Mouse (Mus musculus) liver, adult 2 months (tissue): ENCODE data around the gene Myh14. TPM values are rescaled to one million over a fixed set of nuclear protein-coding genes. Genes with fewer than 3 reads are reported as not detected.
A peak's percentile ranks its signal among the peaks of the same experiment; 100 is the strongest.

Experiments used
- DNase-seq: peaks from one replicate; pipeline ENCODE4 v3.0.0-alpha.2; 2011; ENCODE audit warnings: low read depth, low spot score; ENCODE audit errors: extremely low read depth
- H3K27ac ChIP-seq: fragments of 200-500 bp; replicated peaks from 2 replicates; pipeline ENCODE4 v1.5.1; 2012; ENCODE audit warnings: low read depth, mild to moderate bottlenecking, control low read depth, inconsistent platforms, low read length; ENCODE audit not compliant: insufficient read depth
- H3K27me3 ChIP-seq: fragments of 200-500 bp; 2 replicates; pipeline ENCODE4 v1.6.1; 2012; ENCODE audit warnings: mild to moderate bottlenecking, moderate library complexity, low read length, inconsistent platforms; ENCODE audit not compliant: control insufficient read depth, insufficient read depth
- H3K36me3 ChIP-seq: fragments of 200-500 bp; 2 replicates; pipeline ENCODE4 v1.6.1; 2012; ENCODE audit warnings: low read length, inconsistent platforms; ENCODE audit not compliant: control insufficient read depth, insufficient read depth
- H3K4me1 ChIP-seq: fragments of 200-500 bp; 2 replicates; pipeline ENCODE4 v1.6.1; 2011; ENCODE audit warnings: low read length; ENCODE audit not compliant: control insufficient read depth, insufficient read depth
- H3K4me3 ChIP-seq: fragments of 200-500 bp; 2 replicates; pipeline ENCODE4 v1.5.1; 2011; ENCODE audit warnings: low read depth, mild to moderate bottlenecking, control low read depth, low read length, moderate library complexity; ENCODE audit not compliant: insufficient read depth
- H3K79me2 ChIP-seq: fragments of 200-500 bp; 2 replicates; pipeline ENCODE4 v1.6.1; 2012; ENCODE audit warnings: inconsistent platforms, mild to moderate bottlenecking, low read length, moderate library complexity; ENCODE audit not compliant: control insufficient read depth, insufficient read depth
- H3K9ac ChIP-seq: fragments of 200-500 bp; 2 replicates; pipeline ENCODE4 v1.6.1; 2012; ENCODE audit warnings: low read depth, mild to moderate bottlenecking, control low read depth, inconsistent platforms, low read length
- CTCF ChIP-seq: fragments of 200-500 bp; IDR thresholded peaks from 2 replicates; pipeline ENCODE4 v1.5.1; 2011; ENCODE audit warnings: low read depth, low read length, control low read depth
- POLR2A ChIP-seq: fragments of 200-500 bp; IDR thresholded peaks from 2 replicates; pipeline ENCODE4 v1.6.1; 2011; ENCODE audit warnings: low read length, control low read depth; ENCODE audit not compliant: insufficient read depth; ENCODE audit errors: extremely low read depth
- WGBS: fragments of 180-500 bp; shearing (Covaris S2); methylation state at CpG from one replicate; pipeline ENCODE4 v1.1.7; 2018; 5-methylcytosine and 5-hydroxymethylcytosine counted together
- polyA plus RNA-seq: library from polyadenylated mRNA; depleted of rRNA; stranded (reverse); fragments of >200 nt; gene quantifications from 2 replicates; pipeline ENCODE4 v1.2.3, GENCODE M21; 2012
- total RNA-seq: library from RNA; depleted of rRNA; stranded (reverse); fragments of >200 nt; gene quantifications from 2 replicates; pipeline ENCODE4 v1.2.3, GENCODE M21; 2014

Gene Myh14
- total and polyA plus RNA-seq, 2 experiments = 5.6 to 7.0 TPM

DNA sequence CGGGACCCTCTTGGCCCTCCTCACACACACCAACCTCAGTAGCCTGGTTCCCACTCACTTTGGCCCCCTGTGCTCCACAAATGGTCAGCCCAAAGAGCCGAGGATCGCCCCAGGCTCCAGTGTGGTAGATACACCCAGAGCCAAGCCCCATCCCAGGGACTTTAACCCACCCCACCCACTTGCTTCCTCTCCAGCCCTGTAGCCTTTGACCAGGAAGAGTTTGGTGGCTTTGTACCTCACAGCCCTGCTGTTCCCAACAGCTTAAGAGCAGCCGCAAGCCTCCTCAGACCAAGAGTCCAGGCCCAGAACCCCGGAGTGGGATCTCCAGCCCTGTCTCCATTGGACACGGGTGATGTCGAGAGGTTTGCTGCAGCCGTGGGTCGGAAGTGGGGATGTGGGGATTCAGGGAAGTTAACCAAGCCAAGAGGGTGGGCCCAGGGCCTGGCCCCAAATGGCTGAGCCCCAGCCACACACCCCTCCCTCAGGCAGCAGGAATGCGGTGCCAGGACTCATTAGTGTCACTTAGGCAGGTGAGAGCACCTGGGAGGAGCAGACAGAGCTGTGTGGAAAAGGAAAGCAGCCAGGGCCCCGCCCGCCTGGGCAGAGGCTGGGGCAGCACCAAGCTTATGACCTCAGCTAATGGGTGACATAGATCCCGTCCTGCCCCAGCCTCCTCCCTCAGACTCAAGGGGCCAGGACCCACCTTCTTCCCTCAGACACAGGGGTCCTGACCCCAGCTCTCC is 2.5 kb downstream of the Myh14 start:
- Histone ChIP-seq H3K27ac (no peak overlapping the region), H3K36me3 (no peaks in the 10 kb centered on the region), H3K4me1 (peaks cover 2% of the 10 kb centered on the region; the same call in 1 of the 2 replicates), H3K79me2 (no peaks in the 10 kb centered on the region), H3K9ac (no peak overlapping the region), H3K27me3 (no peaks in the 10 kb centered on the region), H3K4me3 (no peak overlapping the region; the same call in 1 of the 2 replicates)
- no peak for TF ChIP-seq POLR2A
- WGBS = 71% methylated on average over 13 of the region's 13 CpGs
- DNase-seq = peak; percentile 54

DNA sequence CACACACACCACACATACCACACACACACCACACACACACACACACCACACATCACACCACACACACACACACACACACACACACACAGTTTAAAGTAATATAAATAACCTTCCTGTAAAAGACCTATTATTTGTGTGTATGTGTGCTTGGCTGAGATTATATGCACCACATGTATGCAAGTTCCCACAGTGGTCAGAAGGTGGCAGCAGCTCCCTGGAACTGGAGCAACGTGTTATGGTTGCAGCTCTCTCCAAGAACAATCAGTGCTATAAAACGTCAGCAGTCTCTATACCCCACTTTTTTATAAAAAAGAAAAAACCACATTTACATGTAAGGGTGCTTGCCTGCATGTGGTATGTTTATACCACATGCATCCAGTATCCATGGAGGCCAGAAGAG is 4.2 kb downstream of the Myh14 start:
- no peak for DNase-seq
- 89% methylated on average over 2 of the region's 2 CpGs for WGBS
- Histone ChIP-seq H3K36me3 (no peaks in the 10 kb centered on the region), H3K9ac (no peak overlapping the region), H3K27ac (no peak overlapping the region), H3K4me1 (peaks cover 2% of the 10 kb centered on the region; the same call in 1 of the 2 replicates), H3K79me2 (no peaks in the 10 kb centered on the region), H3K4me3 (no peak overlapping the region), H3K27me3 (no peaks in the 10 kb centered on the region)
- no peak for TF ChIP-seq POLR2A
- peak; percentile 23; the same call in 1 of the 2 replicates for TF ChIP-seq CTCF

DNA sequence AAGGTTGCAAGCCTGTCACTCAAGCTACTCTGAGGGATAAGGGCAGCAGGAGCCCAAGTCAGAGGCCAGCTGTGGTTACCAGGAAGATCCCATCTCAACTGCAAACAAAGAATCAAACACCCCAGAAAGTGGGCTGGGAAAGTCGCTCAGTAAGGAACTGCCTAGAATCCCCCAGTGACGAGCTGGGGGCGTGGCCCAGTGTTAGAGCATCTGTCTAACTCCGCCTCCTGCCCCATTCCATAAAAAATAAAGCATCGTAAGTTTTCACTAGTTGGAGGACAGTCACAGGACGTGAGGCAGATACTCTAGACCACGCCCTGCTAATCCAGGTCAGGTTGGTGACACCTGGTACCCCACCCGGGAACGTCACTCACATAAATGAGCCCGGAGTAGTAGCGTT is 5.9 kb downstream of the Myh14 start:
- no peak overlapping the region for H3K9ac ChIP-seq
- no peaks in the 10 kb centered on the region for H3K36me3 ChIP-seq
- H3K27me3 ChIP-seq = no peaks in the 10 kb centered on the region
- no peak for DNase-seq
- H3K4me1 ChIP-seq = no peaks in the 10 kb centered on the region
- 71% methylated on average over 11 of the region's 11 CpGs for WGBS
- H3K4me3 ChIP-seq = no peak overlapping the region
- no peaks in the 10 kb centered on the region for H3K79me2 ChIP-seq
- H3K27ac ChIP-seq = no peak overlapping the region
- no peak for TF ChIP-seq CTCF
- no peak for TF ChIP-seq POLR2A

DNA sequence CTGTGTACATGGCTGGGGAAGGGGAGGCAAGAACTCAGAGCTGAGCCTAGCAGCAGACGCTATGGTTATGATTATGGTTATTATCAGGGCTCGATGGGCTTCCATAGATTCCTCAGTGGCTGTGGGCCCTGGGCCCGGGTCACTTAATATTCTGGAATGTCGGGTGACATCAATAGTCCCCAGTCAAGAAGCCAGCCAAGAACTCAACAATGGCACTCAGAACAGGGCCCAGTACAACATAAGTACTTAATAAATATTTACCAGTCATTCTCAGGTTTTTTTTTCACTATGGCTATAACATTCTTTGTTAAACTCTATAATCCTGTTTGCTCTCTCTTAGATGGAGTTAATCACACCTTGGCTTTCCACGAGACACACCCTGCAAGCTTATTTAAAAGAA is 7.1 kb downstream of the Myh14 start:
- no peaks in the 10 kb centered on the region for H3K4me1 ChIP-seq
- no peaks in the 10 kb centered on the region for H3K36me3 ChIP-seq
- H3K27me3 ChIP-seq = no peaks in the 10 kb centered on the region
- H3K9ac ChIP-seq = no peak overlapping the region
- WGBS = 88% methylated on average over 5 of the region's 5 CpGs
- no peak overlapping the region for H3K4me3 ChIP-seq
- DNase-seq = no peak
- no peak for TF ChIP-seq POLR2A
- no peak for TF ChIP-seq CTCF
- H3K79me2 ChIP-seq = no peaks in the 10 kb centered on the region
- no peak overlapping the region for H3K27ac ChIP-seq

DNA sequence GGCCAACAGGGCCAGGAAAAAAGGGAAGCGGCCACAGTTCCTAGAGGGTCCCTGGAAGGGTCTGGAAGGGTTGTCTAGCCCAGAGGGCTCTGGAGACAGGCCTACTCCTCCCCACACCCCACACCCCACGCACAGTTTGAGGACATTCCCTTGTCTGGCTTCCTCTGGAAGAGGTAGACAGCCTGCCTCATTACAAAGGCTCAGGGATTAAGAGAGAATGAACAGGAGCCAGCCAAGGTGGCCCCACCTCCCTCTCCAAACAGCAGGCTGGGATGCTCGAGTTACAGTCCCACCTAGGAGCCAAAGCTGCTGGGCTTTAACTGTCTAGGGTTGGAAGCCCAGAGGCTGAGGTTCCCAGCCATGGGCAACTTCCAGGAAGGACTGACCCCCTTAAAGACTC is 8.1 kb downstream of the Myh14 start:
- Histone ChIP-seq H3K4me3 (no peak overlapping the region), H3K27me3 (no peaks in the 10 kb centered on the region), H3K79me2 (no peaks in the 10 kb centered on the region), H3K27ac (no peak overlapping the region), H3K36me3 (no peaks in the 10 kb centered on the region), H3K4me1 (no peaks in the 10 kb centered on the region), H3K9ac (no peak overlapping the region)
- no peak for DNase-seq
- WGBS = 61% methylated on average over 3 of the region's 3 CpGs
- TF ChIP-seq CTCF = no peak
- no peak for TF ChIP-seq POLR2A

DNA sequence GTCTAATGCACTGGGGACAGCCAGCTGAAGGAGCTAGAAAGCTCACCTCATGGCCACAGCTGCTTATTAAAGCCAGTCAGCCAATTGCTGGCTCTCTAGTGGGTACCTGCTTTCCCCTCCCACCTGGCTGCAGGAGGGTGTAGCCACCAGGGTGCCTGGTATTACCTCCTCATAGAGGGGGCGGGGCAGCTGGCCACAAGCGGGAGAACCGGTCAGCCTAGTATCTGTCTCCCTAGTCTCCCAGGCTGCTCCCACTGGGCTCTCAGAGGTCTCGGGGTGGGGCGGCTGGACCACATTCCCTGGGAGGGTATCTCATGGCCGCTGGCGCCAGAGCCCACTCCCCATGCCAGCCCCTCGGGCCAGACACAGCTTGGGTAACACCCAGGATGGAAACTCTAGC is 8.5 kb downstream of the Myh14 start:
- H3K36me3 ChIP-seq = no peaks in the 10 kb centered on the region
- H3K27ac ChIP-seq = no peak overlapping the region
- H3K27me3 ChIP-seq = no peaks in the 10 kb centered on the region
- 62% methylated on average over 8 of the region's 8 CpGs for WGBS
- no peak for TF ChIP-seq POLR2A
- no peak overlapping the region for H3K4me3 ChIP-seq
- no peak overlapping the region for H3K9ac ChIP-seq
- no peak for DNase-seq
- no peaks in the 10 kb centered on the region for H3K79me2 ChIP-seq
- no peaks in the 10 kb centered on the region for H3K4me1 ChIP-seq
